Mouse (Mus musculus) thymus, adult 2 months (tissue): ENCODE data around the gene Pnma5. TPM values are rescaled to one million over a fixed set of nuclear protein-coding genes. Genes with fewer than 3 reads are reported as not detected.

Experiments
- DNase-seq: peaks from one replicate; pipeline ENCODE4 v3.0.0; 2021
- H3K27ac ChIP-seq: fragments of 200-500 bp; 2 replicates; pipeline ENCODE4 v1.5.1; 2012; ENCODE audit warnings: low read length, control low read depth; ENCODE audit not compliant: control insufficient read depth, insufficient read depth
- H3K27me3 ChIP-seq: fragments of 200-500 bp; 2 replicates; pipeline ENCODE4 v1.6.1; 2012; ENCODE audit warnings: mild to moderate bottlenecking, low read length, moderate library complexity, mixed read lengths; ENCODE audit not compliant: control insufficient read depth, insufficient read depth
- H3K36me3 ChIP-seq: fragments of 200-500 bp; 2 replicates; pipeline ENCODE4 v1.6.1; 2012; ENCODE audit warnings: mild to moderate bottlenecking, low read length, moderate library complexity; ENCODE audit not compliant: control insufficient read depth, insufficient read depth
- H3K4me1 ChIP-seq: fragments of 200-500 bp; replicated peaks from 2 replicates; pipeline ENCODE4 v1.6.1; 2012; ENCODE audit warnings: low read length; ENCODE audit not compliant: control insufficient read depth, insufficient read depth
- H3K4me3 ChIP-seq: fragments of 200-500 bp; 2 replicates; pipeline ENCODE4 v1.5.1; 2012; ENCODE audit warnings: mild to moderate bottlenecking, low read length, control low read depth, moderate library complexity; ENCODE audit not compliant: control insufficient read depth, insufficient read depth
- CTCF ChIP-seq: fragments of 200-500 bp; IDR thresholded peaks from 2 replicates; pipeline ENCODE4 v1.5.1; 2012; ENCODE audit warnings: mild to moderate bottlenecking, control low read depth, low read length, moderate library complexity, borderline replicate concordance; ENCODE audit not compliant: control insufficient read depth, poor library complexity, insufficient read depth; ENCODE audit errors: extremely low read depth
- POLR2A ChIP-seq: fragments of 200-500 bp; IDR thresholded peaks from 2 replicates; pipeline ENCODE4 v1.6.1; 2012; ENCODE audit warnings: mild to moderate bottlenecking, low read length, control low read depth, moderate library complexity; ENCODE audit not compliant: control insufficient read depth, poor library complexity, insufficient read depth; ENCODE audit errors: extremely low read depth
- WGBS: fragments of 180-500 bp; shearing (Covaris S2); methylation state at CpG from one replicate; pipeline ENCODE4 v1.1.7; 2018; 5-methylcytosine and 5-hydroxymethylcytosine counted together
- polyA plus RNA-seq: library from polyadenylated mRNA; depleted of rRNA; stranded (reverse); fragments of >200 nt; gene quantifications from 2 replicates; pipeline ENCODE4 v1.2.3, GENCODE M21; 2012

The Pnma5 gene
- polyA plus RNA-seq, 1 experiment: not detected

GRCm38 (mm10) chrX:73003110-73003509 is 33.8 kb downstream of the Pnma5 start:
- DNase-seq: no peak
- Histone ChIP-seq H3K36me3 (no peaks in the 10 kb centered on the region), H3K27me3 (no peaks in the 10 kb centered on the region), H3K27ac (no peak overlapping the region), H3K4me1 (no peaks in the 10 kb centered on the region), H3K4me3 (no peak overlapping the region)
- no peak for TF ChIP-seq POLR2A
- no peak for TF ChIP-seq CTCF
- WGBS: 90% methylated on average over 5 of the region's 5 CpGs

GRCm38 (mm10) chrX:72995542-72995941 is 41.4 kb downstream of the Pnma5 start:
- Histone ChIP-seq H3K27ac (no peak overlapping the region), H3K36me3 (no peaks in the 10 kb centered on the region), H3K4me1 (no peaks in the 10 kb centered on the region), H3K27me3 (no peaks in the 10 kb centered on the region), H3K4me3 (no peak overlapping the region)
- TF ChIP-seq POLR2A (no peak), CTCF (no peak)
- DNase-seq: no peak
- WGBS: 34% methylated on average over 3 of the region's 3 CpGs

- peaks cover 2% of the 10 kb centered on the region; the same call in 1 of the 2 replicates for H3K4me1 ChIP-seq
- TF ChIP-seq POLR2A (no peak), CTCF (no peak)
- H3K27me3 ChIP-seq: no peaks in the 10 kb centered on the region
- no peak overlapping the region for H3K4me3 ChIP-seq
- DNase-seq: peak; percentile 11
- no peak overlapping the region for H3K27ac ChIP-seq
- no peaks in the 10 kb centered on the region for H3K36me3 ChIP-seq
- 55% methylated on average over 5 of the region's 5 CpGs for WGBS
These were observed 44.5 kb downstream of the Pnma5 start for GRCm38 (mm10) chrX:72992291-72992919.

GRCm38 (mm10) chrX:72990581-72990980 is 46.3 kb downstream of the Pnma5 start:
- TF ChIP-seq POLR2A (no peak), CTCF (no peak)
- DNase-seq: no peak
- WGBS: 75% methylated on average over 3 of the region's 3 CpGs
- H3K4me1 ChIP-seq: peaks cover 5% of the 10 kb centered on the region
- no peak overlapping the region for H3K27ac ChIP-seq
- H3K27me3 ChIP-seq: no peaks in the 10 kb centered on the region
- H3K36me3 ChIP-seq: no peaks in the 10 kb centered on the region
- no peak overlapping the region for H3K4me3 ChIP-seq

- H3K36me3 ChIP-seq: no peaks in the 10 kb centered on the region
- 95% methylated on average over 3 of the region's 3 CpGs for whole genome bisulfite sequencing
- TF ChIP-seq POLR2A (no peak), CTCF (no peak)
- no peak for DNase-seq
- H3K27me3 ChIP-seq: no peaks in the 10 kb centered on the region
- H3K27ac ChIP-seq: no peak overlapping the region
- H3K4me1 ChIP-seq: peaks cover 5% of the 10 kb centered on the region
- H3K4me3 ChIP-seq: no peak overlapping the region
These were observed 48.5 kb downstream of the Pnma5 start for GRCm38 (mm10) chrX:72988431-72988830.

- H3K36me3 ChIP-seq: no peaks in the 10 kb centered on the region
- H3K27ac ChIP-seq: no peak overlapping the region
- WGBS: 10% methylated on average over 14 of the region's 14 CpGs
- H3K27me3 ChIP-seq: no peaks in the 10 kb centered on the region
- no peak for TF ChIP-seq CTCF
- TF ChIP-seq POLR2A: no peak
- peaks cover 5% of the 10 kb centered on the region for H3K4me1 ChIP-seq
- peak overlapping the region; percentile 60 for H3K4me3 ChIP-seq
- no peak for DNase-seq
These were observed 49.4 kb downstream of the Pnma5 start for GRCm38 (mm10) chrX:72987520-72987905.
